Comparison of ENCODE assay signal across 15 mouse cellular contexts in genomic region chr17:70808837-70809236, GRCm38 (mm10). TPM values are rescaled to one million over a fixed set of nuclear protein-coding genes. Genes with fewer than 3 reads are reported as not detected.
DNase-seq lines count a peak whose midpoint lies in the region; ATAC-seq and TF ChIP-seq lines count a peak whose summit lies in the region.
"Had no signal": no experiment of that assay in that cellular context is flagged by ENCODE, and none has a peak within 500 bp of the region (broad histone marks: within the 10 kb centered on the region; RNA-seq: fewer than 3 reads in every experiment).

No protein-coding gene starts in this region.

- ATAC-seq in embryonic facial prominence, embryonic 13.5 days (ENCODE audit: insufficient number of reproducible peaks, insufficient read depth, low FRiP score, low TSS enrichment, low read depth): no peak
- ATAC-seq: intestine, postnatal 0 days; lung, postnatal 0 days had no signal

- DNase-seq in kidney, postnatal 10 days: peak; percentile 42
- DNase-seq in kidney, adult 18-20 months: no peak
- peak; percentile 52 for DNase-seq in A20 (ENCODE audit: low read depth, low spot score)
- no peak for DNase-seq in frontal cortex, postnatal 25 days (ENCODE audit: low spot score in 2 of 2)
- DNase-seq in gastrocnemius, adult 18-20 months (ENCODE audit: low spot score): no peak
- DNase-seq: cerebellum, adult 8-10 months; gastrocnemius, postnatal 14 days; layer of hippocampus, postnatal 36 days; thymus, postnatal 25 days had no signal

- no peaks in the 10 kb centered on the region for H3K9me3 ChIP-seq in ES-Bruce4 (replicated peaks; ENCODE audit: control insufficient read depth, insufficient read depth, low read length, poor library complexity, severe bottlenecking)
- no peaks in the 10 kb centered on the region for H3K9me3 ChIP-seq in embryonic facial prominence, embryonic 13.5 days
- H3K9me3 ChIP-seq: forebrain, embryonic 12.5 days had no signal

- TF ChIP-seq EP300 in ES-Bruce4 (IDR thresholded peaks at IDR 0.05; ENCODE audit: insufficient read depth, low read depth, low read length): no peak

- H3K36me3 ChIP-seq in ES-Bruce4 (ENCODE audit: control insufficient read depth, insufficient read depth, low read length, poor library complexity, severe bottlenecking): no peaks in the 10 kb centered on the region
- H3K36me3 ChIP-seq in embryonic facial prominence, embryonic 13.5 days: no peaks in the 10 kb centered on the region
- H3K36me3 ChIP-seq: forebrain, embryonic 12.5 days had no signal

- WGBS in embryonic facial prominence, embryonic 13.5 days: 37% methylated on average over 14 of the region's 14 CpGs

- H3K4me1 ChIP-seq in ES-Bruce4 (ENCODE audit: control insufficient read depth, insufficient read depth, low read length): no peaks in the 10 kb centered on the region
- peaks cover 12% of the 10 kb centered on the region for H3K4me1 ChIP-seq in embryonic facial prominence, embryonic 13.5 days

- H3K4me3 ChIP-seq in ES-Bruce4 (ENCODE audit: low read depth, low read length): peak overlapping the region; percentile 6; the same call in 1 of the 2 replicates
- 0 out of 2 replicates have a peak overlapping the region, but pooled peaks have one; percentile 7 for H3K4me3 ChIP-seq in embryonic facial prominence, embryonic 13.5 days
- H3K4me3 ChIP-seq: forebrain, embryonic 12.5 days had no signal

- H3K9ac ChIP-seq in ES-Bruce4 (ENCODE audit: low read depth, poor library complexity, severe bottlenecking): peak overlapping the region; percentile 3; the same call in 1 of the 2 replicates
- 0 out of 2 replicates have a peak overlapping the region, but pooled peaks have one; percentile 2 for H3K9ac ChIP-seq in embryonic facial prominence, embryonic 13.5 days
- H3K9ac ChIP-seq: forebrain, embryonic 12.5 days had no signal

- TF ChIP-seq POLR2A in ES-Bruce4 (IDR thresholded peaks at IDR 0.05; ENCODE audit: insufficient read depth, low read length): no peak

- peak overlapping the region; percentile 4; the same call in 1 of the 2 replicates for H3K27ac ChIP-seq in ES-Bruce4 (ENCODE audit: insufficient read depth, low read length)
- no peak overlapping the region for H3K27ac ChIP-seq in embryonic facial prominence, embryonic 13.5 days
- H3K27ac ChIP-seq: forebrain, embryonic 12.5 days had no signal

- no peak for TF ChIP-seq CTCF in ES-Bruce4 (IDR thresholded peaks at IDR 0.05; ENCODE audit: low read depth, low read length)

- no peaks in the 10 kb centered on the region for H3K27me3 ChIP-seq in ES-Bruce4 (ENCODE audit: control insufficient read depth, insufficient read depth, low read length, poor library complexity, severe bottlenecking)
- no peaks in the 10 kb centered on the region for H3K27me3 ChIP-seq in embryonic facial prominence, embryonic 13.5 days

- H3K4me2 ChIP-seq in embryonic facial prominence, embryonic 13.5 days: peak overlapping the region; percentile 41
- H3K4me2 ChIP-seq: forebrain, embryonic 12.5 days; heart, embryonic 11.5 days had no signal

RNA-seq across cellular contexts. Expression of gene Tgif1, which starts 44.5 kb away (rescaled TPM):
- polyA plus RNA-seq in ES-Bruce4 (2011; ENCODE audit: insufficient read depth, insufficient read length, low read depth, missing spikeins): 218 and 227 TPM in 2 replicates
- 95.5 TPM in 2 replicates for polyA plus RNA-seq in embryonic facial prominence, embryonic 13.5 days (2015; fragmentation: Nextera tagmentation; extraction: Ambion mirVana)
- 1 to 10 TPM; 4.2 to 9.3 TPM for total RNA-seq in gastrocnemius, adult 18-20 months (2021)

Comparison
In these comparisons a context has a peak if more than half of its experiments do, and no peak if none do; other contexts are left out.
1. DNase-seq: peak in kidney, postnatal 10 days (single experiment) and A20 (single experiment); none in kidney, adult 18-20 months (single experiment), frontal cortex, postnatal 25 days (0 of 2) and gastrocnemius, adult 18-20 months (single experiment).